Mouse (Mus musculus) limb, embryonic 15.5 days (tissue): ENCODE results near the gene Slco1a4. TPM values are rescaled to one million over a fixed set of nuclear protein-coding genes. Genes with fewer than 3 reads are reported as not detected.

ENCODE experiments used
- ATAC-seq: fragments of 200-750 bp; cut with Nextera tagmentation; 2 replicates; pipeline ENCODE4 v1.8.0; 2017; ENCODE audit warnings: low read depth, moderate TSS enrichment; ENCODE audit not compliant: insufficient number of reproducible peaks, low FRiP score, low TSS enrichment
- H3K27ac ChIP-seq: fragments of 300-500 bp; sonication (generic); 2 replicates; pipeline ENCODE4 v1.5.1; 2015; ENCODE audit warnings: moderate library complexity, mild to moderate bottlenecking, inconsistent platforms
- H3K27me3 ChIP-seq: fragments of 300-500 bp; sonication (generic); 2 replicates; pipeline ENCODE4 v1.6.1; 2015; ENCODE audit warnings: inconsistent platforms
- H3K36me3 ChIP-seq: fragments of 300-500 bp; sonication (generic); 2 replicates; pipeline ENCODE4 v1.6.1; 2015; ENCODE audit warnings: inconsistent platforms
- H3K4me1 ChIP-seq: fragments of 300-500 bp; sonication (generic); 2 replicates; pipeline ENCODE4 v1.6.1; 2015; ENCODE audit warnings: inconsistent platforms
- H3K4me2 ChIP-seq: fragments of 300-500 bp; sonication (generic); 2 replicates; pipeline ENCODE4 v1.6.1; 2015; ENCODE audit warnings: mild to moderate bottlenecking, inconsistent platforms
- H3K4me3 ChIP-seq: fragments of 300-500 bp; sonication (generic); 2 replicates; pipeline ENCODE4 v1.5.1; 2015; ENCODE audit warnings: mild to moderate bottlenecking, inconsistent platforms
- H3K9ac ChIP-seq: fragments of 300-500 bp; sonication (generic); 2 replicates; pipeline ENCODE4 v1.6.1; 2015; ENCODE audit warnings: inconsistent platforms
- H3K9me3 ChIP-seq: fragments of 300-500 bp; sonication (generic); 2 replicates; pipeline ENCODE4 v1.6.1; 2016; ENCODE audit warnings: inconsistent platforms
- WGBS: fragments of 180-500 bp; shearing (Covaris S2); methylation state at CpG from one replicate; pipeline ENCODE4 v1.1.7; 2015; 5-methylcytosine and 5-hydroxymethylcytosine counted together
- polyA plus RNA-seq: library from polyadenylated mRNA; unstranded; fragments of >200 nt; fragmentation: Nextera tagmentation; extraction: Ambion mirVana; gene quantifications from 2 replicates; pipeline ENCODE4 v1.2.1, GENCODE M21; 2015

The Slco1a4 gene
- polyA plus RNA-seq, 1 experiment from 2014 or later, result 0.06 TPM

DNA sequence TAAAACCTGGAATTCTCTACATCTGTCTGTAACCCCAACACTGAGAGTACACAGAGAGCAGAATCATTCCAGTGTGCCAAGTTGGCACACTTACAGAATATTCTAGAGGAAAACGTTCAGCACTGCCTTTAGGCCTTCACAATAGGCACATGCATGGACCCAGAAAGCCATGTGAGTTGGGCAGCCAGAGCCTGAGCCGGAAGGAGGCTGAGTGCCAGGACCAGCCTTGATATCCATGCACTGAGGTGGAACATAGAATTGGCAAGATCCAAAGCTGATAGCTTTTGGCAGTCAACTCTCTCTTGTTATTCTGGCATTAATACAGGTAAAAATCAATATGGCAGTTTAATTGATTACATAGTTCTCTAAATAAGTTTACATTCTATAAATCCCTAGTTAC is 81.5 kb downstream of the Slco1a4 start:
- Histone ChIP-seq H3K4me3 (no peak overlapping the region), H3K9me3 (no peaks in the 10 kb centered on the region), H3K27ac (no peak overlapping the region), H3K9ac (no peak overlapping the region), H3K36me3 (no peaks in the 10 kb centered on the region), H3K4me2 (no peak overlapping the region), H3K27me3 (no peaks in the 10 kb centered on the region), H3K4me1 (no peaks in the 10 kb centered on the region)
- ATAC-seq, result no peak
- 65% methylated on average over 2 of the region's 2 CpGs for WGBS

GRCm38 (mm10) chr6:141773710-141774109 is 82.3 kb downstream of the Slco1a4 start, which contains the start of gene Gm5724:
Gene Gm5724, minus strand, starts transcription at chr6:141773810.
- 79% methylated on average over 3 of the region's 3 CpGs for WGBS
- Histone ChIP-seq H3K9me3 (no peaks in the 10 kb centered on the region), H3K36me3 (no peaks in the 10 kb centered on the region), H3K9ac (no peak within 1 kb of the TSS), H3K4me3 (no peak within 1 kb of the TSS), H3K4me1 (no peaks in the 10 kb centered on the region), H3K27me3 (no peaks in the 10 kb centered on the region), H3K27ac (no peak within 1 kb of the TSS), H3K4me2 (no peak within 1 kb of the TSS)
- no peak for ATAC-seq

Other genes starting within 250 kb of the Slco1a4 start
- gene Slco1b2, start 226.7 kb downstream of the Slco1a4 start, polyA plus RNA-seq, result not detected in 2 replicates
- gene Gm5724, start 82.4 kb downstream of the Slco1a4 start, polyA plus RNA-seq, result 0.67 and 0.97 TPM in 2 replicates
- gene Slco1a1, start 90.8 kb upstream of the Slco1a4 start, polyA plus RNA-seq, result not detected in 2 replicates
- not detected in 2 replicates for gene Gm6614, start 155.2 kb upstream of the Slco1a4 start, polyA plus RNA-seq